Mouse (Mus musculus) embryonic fibroblast, embryonic 13.5 days (primary cell): Measurements from ENCODE around the gene Gng7. TPM values are rescaled to one million over a fixed set of nuclear protein-coding genes. Genes with fewer than 3 reads are reported as not detected.

Source experiments
- H3K27ac ChIP-seq: 2 replicates; pipeline ENCODE4 v1.5.1; 2012; ENCODE audit warnings: low read length, control low read depth, inconsistent platforms; ENCODE audit not compliant: insufficient read depth
- H3K4me1 ChIP-seq: 2 replicates; pipeline ENCODE4 v1.6.1; 2011; ENCODE audit warnings: low read length; ENCODE audit not compliant: control insufficient read depth, insufficient read depth
- H3K4me3 ChIP-seq: 2 replicates; pipeline ENCODE4 v1.5.1; 2011; ENCODE audit warnings: mild to moderate bottlenecking, control low read depth, low read length; ENCODE audit not compliant: insufficient read depth
- CTCF ChIP-seq: IDR thresholded peaks from 2 replicates; pipeline ENCODE4 v1.5.1; 2011; ENCODE audit warnings: mild to moderate bottlenecking, control low read depth, low read length, moderate library complexity, borderline replicate concordance; ENCODE audit not compliant: insufficient read depth
- POLR2A ChIP-seq: IDR thresholded peaks from 2 replicates; pipeline ENCODE4 v1.6.1; 2011; ENCODE audit warnings: low read depth, mild to moderate bottlenecking, control low read depth, low read length, moderate library complexity
- polyA plus RNA-seq: library from polyadenylated mRNA; stranded (reverse); fragments of >200 nt; gene quantifications from 2 replicates; pipeline ENCODE4 v1.2.4, GENCODE M21; 2011; ENCODE audit warnings: low read depth; ENCODE audit not compliant: missing spikeins, insufficient read length

The Gng7 gene
- polyA plus RNA-seq, 1 experiment: 5.4 TPM

- TF ChIP-seq POLR2A (no peak), CTCF (no peak)
- Histone ChIP-seq H3K4me3 (no peak overlapping the region), H3K27ac (no peak overlapping the region), H3K4me1 (no peaks in the 10 kb centered on the region)
These were observed 110.0 kb downstream of the Gng7 start for GRCm38 (mm10) chr10:80904709-80905108.

- no peak for TF ChIP-seq CTCF
- TF ChIP-seq POLR2A: no peak
- Histone ChIP-seq H3K27ac (no peak overlapping the region), H3K4me1 (0 out of 2 replicates have a peak, but pooled peaks cover 3% of the 10 kb centered on the region), H3K4me3 (no peak overlapping the region)
These were observed 110.6 kb downstream of the Gng7 start for GRCm38 (mm10) chr10:80904004-80904693.

- H3K4me1 ChIP-seq: 0 out of 2 replicates have a peak, but pooled peaks cover 3% of the 10 kb centered on the region
- no peak overlapping the region for H3K27ac ChIP-seq
- H3K4me3 ChIP-seq: no peak overlapping the region
- TF ChIP-seq CTCF (no peak), POLR2A (no peak)
These were observed 111.5 kb downstream of the Gng7 start for GRCm38 (mm10) chr10:80903282-80903681.

DNA sequence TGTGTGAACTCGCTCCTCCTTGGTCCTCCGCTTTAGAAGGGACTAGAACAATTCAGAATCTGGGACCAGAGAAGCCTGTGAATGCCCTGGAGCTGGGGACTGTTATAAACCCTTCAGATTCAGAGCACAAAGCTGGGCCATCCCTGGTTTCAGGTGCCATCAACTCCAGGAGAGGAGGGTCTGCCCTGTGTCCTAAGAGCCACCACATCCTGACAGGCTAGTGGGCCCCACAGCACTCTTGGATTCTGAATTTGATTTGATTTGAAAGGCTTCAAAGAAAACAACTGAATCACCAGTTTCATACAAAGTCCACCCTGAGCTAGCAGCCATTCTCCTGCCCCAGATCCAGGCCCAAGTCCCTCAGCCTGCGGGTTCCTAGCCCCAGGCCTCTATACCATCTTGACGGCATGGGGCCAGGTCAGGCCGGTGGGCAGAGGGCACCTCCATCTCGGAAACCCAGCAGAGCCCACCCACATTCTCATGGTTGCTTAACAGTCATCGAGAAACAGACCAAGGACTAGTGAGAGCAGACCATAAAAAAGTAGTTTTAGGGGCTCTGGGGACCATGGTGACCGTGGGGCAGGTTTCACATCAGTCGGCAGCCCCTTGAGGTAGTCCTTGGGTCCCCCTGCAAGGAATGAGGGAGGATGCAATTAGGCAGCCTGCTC lies 112.3 kb downstream of the Gng7 start:
- 0 out of 2 replicates have a peak, but pooled peaks cover 3% of the 10 kb centered on the region for H3K4me1 ChIP-seq
- no peak for TF ChIP-seq POLR2A
- TF ChIP-seq CTCF: no peak
- no peak overlapping the region for H3K27ac ChIP-seq
- no peak overlapping the region for H3K4me3 ChIP-seq

- Histone ChIP-seq H3K4me3 (no peak overlapping the region), H3K27ac (no peak overlapping the region), H3K4me1 (0 out of 2 replicates have a peak, but pooled peaks cover 3% of the 10 kb centered on the region)
- no peak for TF ChIP-seq POLR2A
- TF ChIP-seq CTCF: no peak
These were observed 113.1 kb downstream of the Gng7 start for GRCm38 (mm10) chr10:80901409-80902272.

GRCm38 (mm10) chr10:80900318-80901247 lies 114.2 kb downstream of the Gng7 start, which contains the start of gene Timm13:
Gene Timm13 (minus strand): TSS chr10:80900969.
- Histone ChIP-seq H3K4me3 (peak within 1 kb of the TSS; percentile 65), H3K27ac (peak within 1 kb of the TSS; percentile 39), H3K4me1 (0 out of 2 replicates have a peak, but pooled peaks cover 3% of the 10 kb centered on the region)
- peak; percentile 83 for TF ChIP-seq POLR2A
- TF ChIP-seq CTCF: no peak

DNA sequence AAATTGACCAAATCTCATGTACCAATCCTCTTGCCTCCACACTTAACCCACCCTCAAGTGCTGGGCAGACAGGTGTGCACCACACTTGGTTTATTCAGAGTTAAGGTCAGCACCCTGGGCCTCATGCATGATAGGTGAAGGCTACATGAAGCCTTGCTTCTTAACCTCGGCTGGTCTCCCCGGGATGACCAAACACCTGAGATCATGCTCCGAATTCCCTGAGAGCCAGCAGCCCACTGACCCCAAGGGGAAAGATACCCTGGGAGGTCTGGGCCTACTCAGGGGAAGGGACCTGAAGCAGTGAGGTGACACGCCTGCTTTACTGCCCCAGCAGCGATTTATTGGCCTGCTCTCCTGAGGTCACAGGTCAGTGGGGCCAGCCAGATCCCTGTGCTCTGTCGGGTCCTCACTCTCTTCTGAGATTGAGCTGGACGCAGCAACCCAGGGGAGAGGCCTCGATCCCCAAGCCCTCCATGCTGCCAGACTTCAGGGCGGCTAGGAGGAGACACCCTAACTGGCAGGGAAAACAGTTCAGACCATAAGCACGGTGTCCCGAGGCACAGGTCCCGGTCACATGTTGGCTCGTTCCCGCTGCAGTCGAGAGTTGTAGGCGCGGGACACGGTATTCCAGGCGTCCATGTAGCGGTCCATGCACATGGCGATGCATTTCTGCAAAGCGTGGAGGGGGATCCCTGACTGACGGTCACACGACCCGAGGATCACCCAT lies 115.0 kb downstream of the Gng7 start:
- Histone ChIP-seq H3K4me3 (peak overlapping the region; percentile 65), H3K4me1 (0 out of 2 replicates have a peak, but pooled peaks cover 3% of the 10 kb centered on the region), H3K27ac (no peak overlapping the region)
- no peak for TF ChIP-seq CTCF
- peak; percentile 37; the same call in 1 of the 2 replicates for TF ChIP-seq POLR2A

DNA sequence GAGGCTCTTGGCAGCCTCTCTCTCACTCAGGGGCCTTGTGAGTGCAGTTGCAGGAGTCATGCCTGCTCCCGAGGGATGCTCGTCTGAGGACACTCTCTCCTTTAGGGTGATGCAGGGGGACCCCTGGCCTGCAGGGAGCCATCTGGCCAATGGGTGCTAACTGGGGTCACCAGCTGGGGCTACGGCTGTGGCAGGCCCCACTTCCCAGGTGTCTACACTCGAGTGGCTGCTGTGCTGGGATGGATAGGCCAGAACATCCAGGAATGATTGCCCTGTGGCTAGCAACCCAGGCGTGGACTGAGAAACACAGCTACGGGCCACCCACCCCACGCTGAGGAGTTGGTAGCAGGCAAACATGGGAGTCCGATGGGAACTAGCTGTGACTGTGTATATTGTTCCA lies 115.7 kb downstream of the Gng7 start:
- 0 out of 2 replicates have a peak, but pooled peaks cover 3% of the 10 kb centered on the region for H3K4me1 ChIP-seq
- no peak for TF ChIP-seq CTCF
- TF ChIP-seq POLR2A: no peak
- peak overlapping the region; percentile 65; the same call in 1 of the 2 replicates for H3K4me3 ChIP-seq
- no peak overlapping the region for H3K27ac ChIP-seq

Other genes with a start within 250 kb of the Gng7 start
- 48.0 and 49.3 TPM in 2 replicates for gene Sf3a2, start 216.7 kb downstream of the Gng7 start, polyA plus RNA-seq
- 59.1 and 59.9 TPM in 2 replicates for gene Plekhj1, start 216.3 kb downstream of the Gng7 start, polyA plus RNA-seq
- not detected in 2 replicates for gene Amh, start 209.7 kb downstream of the Gng7 start, polyA plus RNA-seq
- gene Jsrp1, start 201.4 kb downstream of the Gng7 start, polyA plus RNA-seq: 0.70 TPM in 1 of 2 replicates, not detected in the other
- 331 and 347 TPM in 2 replicates for gene Oaz1, start 188.3 kb downstream of the Gng7 start, polyA plus RNA-seq
- gene Lingo3, start 170.9 kb downstream of the Gng7 start, polyA plus RNA-seq: 0.19 TPM in 1 of 2 replicates, not detected in the other
- gene Lsm7, start 159.7 kb downstream of the Gng7 start, polyA plus RNA-seq: 75.6 and 106 TPM in 2 replicates
- gene Sppl2b, start 159.7 kb downstream of the Gng7 start, polyA plus RNA-seq: 23.8 and 30.9 TPM in 2 replicates
- not detected in 2 replicates for gene Tmprss9, start 143.1 kb downstream of the Gng7 start, polyA plus RNA-seq
- gene Timm13, start 114.0 kb downstream of the Gng7 start, polyA plus RNA-seq: 75.8 and 89.2 TPM in 2 replicates
- gene Lmnb2, start 96.7 kb downstream of the Gng7 start, polyA plus RNA-seq: 14.1 and 14.7 TPM in 2 replicates
- gene Gadd45b, start 84.9 kb downstream of the Gng7 start, polyA plus RNA-seq: 38.3 and 45.7 TPM in 2 replicates
- gene Diras1, start 10.7 kb upstream of the Gng7 start, polyA plus RNA-seq: not detected in 2 replicates
- gene Slc39a3, start 22.5 kb upstream of the Gng7 start, polyA plus RNA-seq: 11.9 and 13.1 TPM in 2 replicates
- 85.2 and 90.7 TPM in 2 replicates for gene Sgta, start 45.2 kb upstream of the Gng7 start, polyA plus RNA-seq
- gene Thop1, start 55.1 kb upstream of the Gng7 start, polyA plus RNA-seq: 30.4 and 33.8 TPM in 2 replicates
- 0.23 TPM in 1 of 2 replicates, not detected in the other for gene Creb3l3, start 83.9 kb upstream of the Gng7 start, polyA plus RNA-seq
- 61.3 and 69.6 TPM in 2 replicates for gene Map2k2, start 91.0 kb upstream of the Gng7 start, polyA plus RNA-seq
- gene Zbtb7a, start 120.3 kb upstream of the Gng7 start, polyA plus RNA-seq: 16.9 and 23.5 TPM in 2 replicates
- gene Pias4, start 153.0 kb upstream of the Gng7 start, polyA plus RNA-seq: 25.6 and 27.9 TPM in 2 replicates
- 1,643 and 1,827 TPM in 2 replicates for gene Eef2, start 161.7 kb upstream of the Gng7 start, polyA plus RNA-seq
- 48.4 and 51.2 TPM in 2 replicates for gene Dapk3, start 168.1 kb upstream of the Gng7 start, polyA plus RNA-seq
- not detected in 2 replicates for gene 4930442H23Rik, start 168.9 kb upstream of the Gng7 start, polyA plus RNA-seq
- gene Nmrk2, start 187.1 kb upstream of the Gng7 start, polyA plus RNA-seq: not detected in 2 replicates
- gene Atcay, start 215.9 kb upstream of the Gng7 start, polyA plus RNA-seq: 0.47 and 0.67 TPM in 2 replicates
- 3.1 and 4.1 TPM in 2 replicates for gene Zfr2, start 218.2 kb upstream of the Gng7 start, polyA plus RNA-seq
- 0.90 and 1.2 TPM in 2 replicates for gene Matk, start 238.0 kb upstream of the Gng7 start, polyA plus RNA-seq